In genomic region chr1:192473134-192473533, GRCm38 (mm10) we compare ENCODE assay signal across 22 mouse cellular contexts.
DNase-seq lines count a peak whose midpoint lies in the region; ATAC-seq and TF ChIP-seq lines count a peak whose summit lies in the region.
"Had no signal": no experiment of that assay in that cellular context is flagged by ENCODE, and none has a peak within 500 bp of the region (broad histone marks: within the 10 kb centered on the region; RNA-seq: fewer than 3 reads in every experiment).

No protein-coding gene starts in this region.

- peak; percentile 30 for DNase-seq in adrenal gland, adult 2 months
- DNase-seq in adrenal gland, postnatal 10 days: no peak
- no peak for DNase-seq in frontal cortex, postnatal 10 days (ENCODE audit: low spot score in 2 of 2)
- DNase-seq in left cerebral cortex, adult 2 months (ENCODE audit: extremely low spot score in 1 of 2, low spot score in 2 of 2): no peak
- no peak for DNase-seq in left cerebral cortex, postnatal 14 days (ENCODE audit: low spot score in 2 of 2)
- DNase-seq in cerebellum, adult 9-11 months: no peak
- DNase-seq: adrenal gland, adult 8-10 months; B cell, adult 2 months; cerebellum, adult 11-12 months; cerebellum, adult 2 months; cerebellum, adult 9-10 months; cerebellum, postnatal 14 days; cerebellum, postnatal 36 days had no signal

- intact Hi-C loops in left cerebral cortex, adult 2 months (cut with DNase I): no loop called here
- intact Hi-C loops in left cerebral cortex, postnatal 14 days (cut with DNase I): no loop called here

- peak overlapping the region; percentile 12; the same call in 1 of the 2 replicates for H3K27ac ChIP-seq in left cerebral cortex, adult 2 months
- H3K27ac ChIP-seq: embryonic facial prominence, embryonic 13.5 days; embryonic facial prominence, embryonic 15.5 days; forebrain, embryonic 10.5 days; forebrain, embryonic 12.5 days had no signal

- ATAC-seq in frontal cortex, adult (ENCODE audit: low TSS enrichment): peak; percentile 67
- ATAC-seq: CD4-positive, CD25-positive, alpha-beta regulatory T cell, adult 4 months; forebrain, embryonic 14.5 days; forebrain, embryonic 16.5 days had no signal

- no peak for TF ChIP-seq CTCF in left cerebral cortex, adult 2 months (IDR thresholded peaks at IDR 0.05)

- no peak overlapping the region for H3K4me3 ChIP-seq in left cerebral cortex, adult 2 months
- H3K4me3 ChIP-seq: embryonic facial prominence, embryonic 13.5 days; embryonic facial prominence, embryonic 15.5 days; erythroblast, embryonic 14.5 days; forebrain, embryonic 10.5 days; forebrain, embryonic 12.5 days had no signal
